Mouse (Mus musculus) ES-E14 (cell line): ENCODE results near the gene Wdr11.

Experiments used
- HCFC1 ChIP-seq: IDR thresholded peaks from 2 replicates; pipeline ENCODE4 v1.6.1; 2012; ENCODE audit warnings: low read length, inconsistent platforms, borderline replicate concordance; ENCODE audit not compliant: insufficient read depth
- MAFK ChIP-seq: IDR thresholded peaks from 2 replicates; pipeline ENCODE4 v1.6.1; 2014; ENCODE audit warnings: mild to moderate bottlenecking, low read depth, low read length, inconsistent platforms; ENCODE audit not compliant: insufficient read depth
- ZC3H11A ChIP-seq: IDR thresholded peaks from 2 replicates; pipeline ENCODE4 v1.6.1; 2012; ENCODE audit warnings: low read depth, mild to moderate bottlenecking, inconsistent platforms, low read length, borderline replicate concordance
- ZNF384 ChIP-seq: IDR thresholded peaks from 2 replicates; pipeline ENCODE4 v1.6.1; 2012; ENCODE audit warnings: low read depth, low read length, inconsistent platforms

DNA sequence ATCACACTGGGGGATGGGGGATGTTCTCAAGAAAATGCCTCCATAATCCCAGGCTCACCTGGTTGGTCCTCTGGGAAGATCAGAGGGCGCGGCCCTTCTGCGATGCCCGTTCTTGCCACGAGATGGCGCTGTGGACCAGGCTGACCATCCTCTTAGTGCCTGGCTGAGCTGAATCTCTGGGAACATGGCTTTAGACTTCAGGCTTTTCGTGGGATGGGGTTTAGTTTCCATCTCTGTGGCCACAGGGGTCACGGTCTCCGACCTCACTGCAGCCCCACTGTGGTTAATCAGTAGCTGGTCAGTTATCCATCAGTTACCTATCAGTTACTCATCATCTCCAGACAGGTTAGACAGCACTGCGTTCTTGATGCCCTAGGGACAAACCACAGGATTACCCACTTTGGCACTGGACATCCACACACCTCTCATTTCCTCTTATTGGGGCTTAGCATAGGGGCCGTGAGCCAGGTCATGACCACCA lies 62.2 kb downstream of the Wdr11 start:
- TF ChIP-seq MAFK: no peak
- TF ChIP-seq ZC3H11A: peak; percentile 96
- no peak for TF ChIP-seq HCFC1
- no peak for TF ChIP-seq ZNF384
